Mouse (Mus musculus): ENCODE results near the gene Mark1.

Mark1 gene

DNA sequence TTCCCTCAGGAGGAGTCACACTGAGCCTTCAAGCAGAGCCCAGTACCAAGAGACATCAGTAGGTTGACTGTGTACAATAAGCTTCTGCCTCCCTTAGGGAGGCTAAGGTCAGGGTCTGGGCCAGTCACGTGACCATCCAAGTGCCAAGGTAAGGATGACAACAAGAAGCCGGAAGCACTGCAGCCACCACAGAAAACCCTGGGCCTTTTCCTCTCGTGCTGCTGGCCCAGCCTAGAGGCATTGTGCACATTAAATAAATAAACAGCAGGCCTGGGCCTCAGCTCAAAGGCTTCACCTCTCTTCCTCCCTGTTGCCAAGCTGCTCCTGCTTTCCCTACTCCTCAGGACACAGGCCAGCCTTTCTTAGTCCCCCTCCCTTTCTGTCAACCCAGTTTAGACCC is 139.1 kb downstream of the Mark1 start:
- in situ Hi-C loops (cut with MboI; ENCODE audit: low sequenced_read_pairs), result no loop called here

GRCm38 (mm10) chr1:184858253-184858652 is 141.1 kb downstream of the Mark1 start:
- in situ Hi-C loops (cut with MboI; ENCODE audit: low sequenced_read_pairs), result no loop called here

DNA sequence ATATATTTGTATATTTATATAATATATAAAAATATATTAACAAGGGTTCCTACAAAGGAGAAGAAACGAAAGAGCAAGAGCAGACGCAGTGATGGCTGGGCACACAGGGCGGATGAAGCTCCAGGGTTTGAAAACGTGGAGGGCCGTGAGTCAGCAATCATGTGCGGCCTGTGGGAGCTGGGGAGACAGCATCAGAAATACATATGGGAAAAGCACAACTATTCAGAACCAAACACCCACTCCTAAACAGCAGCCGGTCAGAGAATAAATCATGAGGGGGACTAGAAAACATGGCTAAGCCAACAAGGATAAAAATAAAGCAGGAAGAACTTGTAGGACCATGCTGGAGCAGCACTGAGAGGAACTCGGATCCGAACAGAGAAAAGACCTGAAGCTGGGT is 142.2 kb downstream of the Mark1 start:
- in situ Hi-C loops (cut with MboI; ENCODE audit: low sequenced_read_pairs), result no loop called here

GRCm38 (mm10) chr1:184853922-184854321 is 145.4 kb downstream of the Mark1 start:
- in situ Hi-C loops (cut with MboI; ENCODE audit: low sequenced_read_pairs), result no loop called here

DNA sequence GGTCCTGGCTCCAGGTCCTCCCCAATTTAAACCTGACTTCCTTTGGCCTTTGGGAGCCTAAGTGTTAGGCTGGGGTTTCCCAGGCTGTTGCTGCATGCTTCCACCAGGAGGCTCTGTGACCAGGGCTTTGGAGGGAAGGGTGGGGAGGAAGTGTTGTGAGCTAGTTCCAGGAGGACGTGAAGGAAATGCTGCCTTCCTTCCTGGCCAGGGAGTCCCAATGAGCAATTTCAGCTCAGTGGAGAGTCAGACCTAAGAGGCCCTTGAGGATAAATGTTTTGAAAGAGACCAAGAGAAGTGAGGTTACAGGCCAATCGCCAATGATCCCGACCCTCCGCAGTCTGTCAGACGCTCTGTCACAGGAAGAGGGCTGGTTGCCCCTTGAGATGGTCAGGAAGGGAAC is 146.0 kb downstream of the Mark1 start:
- in situ Hi-C loops (cut with MboI; ENCODE audit: low sequenced_read_pairs), result no loop called here

DNA sequence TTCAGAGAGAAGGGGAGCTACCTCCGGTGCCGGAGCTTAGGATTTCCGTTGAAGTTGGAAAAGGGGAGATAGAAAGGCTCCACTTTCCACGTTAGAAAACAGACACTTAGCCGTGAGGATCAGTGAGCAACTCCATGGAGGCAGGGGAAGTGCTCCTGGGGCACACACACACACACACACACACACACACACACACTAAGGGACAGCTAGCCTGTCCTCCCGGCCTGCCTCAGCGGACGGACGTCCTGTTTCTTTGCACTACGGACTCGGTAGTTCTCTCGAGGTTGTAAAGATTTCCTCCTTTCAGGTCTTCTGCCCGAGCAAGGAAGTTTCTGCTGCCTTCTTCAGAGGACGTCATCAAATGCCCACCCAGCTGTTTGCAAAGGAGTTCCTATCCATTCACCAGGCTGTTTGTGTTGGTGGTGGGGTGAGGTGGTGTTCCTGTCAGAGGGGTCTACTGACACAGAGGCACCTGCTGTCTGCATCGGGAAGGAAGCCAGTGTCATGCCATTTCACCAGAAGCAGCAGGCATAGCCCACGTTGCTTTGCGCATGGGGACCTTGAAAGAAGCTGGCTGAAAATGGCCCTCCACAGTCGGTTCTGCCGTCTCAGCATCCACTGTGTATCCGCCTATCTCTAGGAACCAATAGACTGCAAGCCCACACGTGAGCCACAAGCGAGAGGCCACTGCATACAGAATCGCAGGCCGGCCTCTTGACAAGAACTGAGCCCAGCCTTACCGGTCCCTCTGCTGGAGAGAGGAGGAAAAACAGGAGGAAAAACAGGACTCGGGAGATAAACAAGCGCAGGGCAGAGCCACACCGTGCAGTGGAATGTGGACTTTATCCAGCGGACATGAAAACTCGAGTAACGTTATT is 147.4 kb downstream of the Mark1 start:
- in situ Hi-C loops (cut with MboI; ENCODE audit: low sequenced_read_pairs), result no loop called here

DNA sequence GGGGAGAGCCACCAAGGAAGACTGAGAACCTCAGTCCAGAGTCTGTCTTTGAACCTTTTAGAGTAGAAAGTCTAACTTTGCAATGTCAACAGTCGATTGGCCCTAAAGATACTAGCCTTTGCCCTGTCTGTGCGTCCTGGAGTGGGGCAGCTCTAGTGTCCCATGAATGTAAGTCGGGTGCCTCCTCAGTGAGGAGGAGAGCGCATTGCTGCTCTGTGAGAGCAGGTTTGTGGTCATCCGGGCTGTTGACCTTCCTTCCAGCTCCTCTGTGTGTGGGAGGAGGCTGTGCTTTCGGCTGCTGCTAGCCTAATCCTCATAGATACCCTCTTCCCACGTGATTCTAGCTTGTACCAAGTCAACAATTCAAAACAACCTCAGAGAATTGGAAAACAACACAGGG is 148.2 kb downstream of the Mark1 start:
- in situ Hi-C loops (cut with MboI; ENCODE audit: low sequenced_read_pairs), result no loop called here

DNA sequence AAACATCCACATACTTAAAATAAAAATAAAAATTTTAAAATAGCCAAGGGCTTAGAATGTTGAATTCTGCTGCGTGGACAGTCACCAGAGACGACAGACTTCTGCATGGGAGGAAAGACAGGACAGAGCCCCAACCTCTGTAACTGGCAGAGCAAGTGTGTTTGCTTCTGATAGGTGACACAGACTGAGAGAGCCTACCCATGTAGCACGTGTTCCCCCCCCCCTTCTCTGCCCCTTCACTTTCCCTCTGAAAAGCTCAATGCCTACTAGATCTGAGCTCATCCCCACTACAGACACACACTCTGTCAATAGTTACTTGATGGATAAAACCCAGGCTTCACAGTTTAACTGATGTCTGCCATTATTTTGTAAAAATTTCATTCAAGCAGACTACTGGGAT is 152.4 kb downstream of the Mark1 start:
- in situ Hi-C loops (cut with MboI; ENCODE audit: low sequenced_read_pairs), result no loop called here

Data from CH12F3 (cell line).